Mouse (Mus musculus): ENCODE measurements around the gene Myo16. TPM values are rescaled to one million over a fixed set of nuclear protein-coding genes. Genes with fewer than 3 reads are reported as not detected.

Gene Myo16
- polyA plus RNA-seq, 1 experiment from 2014 or later = 0.63 TPM

- no peaks in the 10 kb centered on the region for H3K27me3 ChIP-seq
- ATAC-seq (ENCODE audit: insufficient number of reproducible peaks, low FRiP score, low TSS enrichment, low read depth) = no peak
- H3K4me1 ChIP-seq = no peaks in the 10 kb centered on the region
- no peak overlapping the region for H3K9ac ChIP-seq
- H3K27ac ChIP-seq (replicated peaks) = no peak overlapping the region
- H3K9me3 ChIP-seq (replicated peaks) = no peaks in the 10 kb centered on the region
- H3K36me3 ChIP-seq = no peaks in the 10 kb centered on the region
- WGBS = 91% methylated on average over 3 of the region's 3 CpGs
- no peak overlapping the region for H3K4me3 ChIP-seq (replicated peaks)
- no peak overlapping the region for H3K4me2 ChIP-seq (replicated peaks)
Observed at GRCm38 (mm10) chr8:10549434-10549833, 395.7 kb downstream of the Myo16 start.

GRCm38 (mm10) chr8:10557961-10558360 is 404.2 kb downstream of the Myo16 start:
- H3K27me3 ChIP-seq = no peaks in the 10 kb centered on the region
- H3K36me3 ChIP-seq = no peaks in the 10 kb centered on the region
- WGBS = 75% methylated on average over 7 of the region's 7 CpGs
- no peak overlapping the region for H3K27ac ChIP-seq (replicated peaks)
- no peak overlapping the region for H3K4me3 ChIP-seq (replicated peaks)
- no peak overlapping the region for H3K4me2 ChIP-seq (replicated peaks)
- H3K9me3 ChIP-seq (replicated peaks) = no peaks in the 10 kb centered on the region
- no peaks in the 10 kb centered on the region for H3K4me1 ChIP-seq
- ATAC-seq (ENCODE audit: insufficient number of reproducible peaks, low FRiP score, low TSS enrichment, low read depth) = no peak
- H3K9ac ChIP-seq = no peak overlapping the region

- no peaks in the 10 kb centered on the region for H3K27me3 ChIP-seq
- no peaks in the 10 kb centered on the region for H3K36me3 ChIP-seq
- H3K27ac ChIP-seq (replicated peaks) = no peak overlapping the region
- H3K4me1 ChIP-seq = no peaks in the 10 kb centered on the region
- no peak overlapping the region for H3K4me2 ChIP-seq (replicated peaks)
- H3K9me3 ChIP-seq (replicated peaks) = no peaks in the 10 kb centered on the region
- ATAC-seq (ENCODE audit: insufficient number of reproducible peaks, low FRiP score, low TSS enrichment, low read depth) = no peak
- 88% methylated on average over 6 of the region's 6 CpGs for WGBS
- no peak overlapping the region for H3K9ac ChIP-seq
- H3K4me3 ChIP-seq (replicated peaks) = no peak overlapping the region
Observed at GRCm38 (mm10) chr8:10559479-10559878, 405.8 kb downstream of the Myo16 start.

- H3K27ac ChIP-seq (replicated peaks) = no peak overlapping the region
Observed at GRCm38 (mm10) chr8:10561616-10562015, 407.9 kb downstream of the Myo16 start.

GRCm38 (mm10) chr8:10562046-10562445 is 408.3 kb downstream of the Myo16 start:
- Histone ChIP-seq H3K36me3 (no peaks in the 10 kb centered on the region), H3K27ac (replicated peaks) (no peak overlapping the region), H3K4me3 (replicated peaks) (no peak overlapping the region), H3K4me2 (replicated peaks) (no peak overlapping the region), H3K4me1 (no peaks in the 10 kb centered on the region), H3K9ac (no peak overlapping the region), H3K9me3 (replicated peaks) (no peaks in the 10 kb centered on the region), H3K27me3 (no peaks in the 10 kb centered on the region)
- 80% methylated on average over 13 of the region's 13 CpGs for WGBS
- no peak for ATAC-seq (ENCODE audit: insufficient number of reproducible peaks, low FRiP score, low TSS enrichment, low read depth)

More at GRCm38 (mm10) chr8:10561616-10562015, 407.9 kb downstream of the Myo16 start:
- H3K9ac ChIP-seq = no peak overlapping the region
- no peak overlapping the region for H3K4me2 ChIP-seq (replicated peaks)
- H3K4me1 ChIP-seq = no peaks in the 10 kb centered on the region
- ATAC-seq (ENCODE audit: insufficient number of reproducible peaks, low FRiP score, low TSS enrichment, low read depth) = no peak
- no peak overlapping the region for H3K4me3 ChIP-seq (replicated peaks)
- H3K36me3 ChIP-seq = no peaks in the 10 kb centered on the region
- WGBS = 62% methylated on average over 5 of the region's 5 CpGs
- H3K9me3 ChIP-seq (replicated peaks) = no peaks in the 10 kb centered on the region
- no peaks in the 10 kb centered on the region for H3K27me3 ChIP-seq

GRCm38 (mm10) chr8:10562636-10563035 is 408.9 kb downstream of the Myo16 start:
- Histone ChIP-seq H3K27ac (replicated peaks) (no peak overlapping the region), H3K9ac (no peak overlapping the region), H3K4me2 (replicated peaks) (no peak overlapping the region)

GRCm38 (mm10) chr8:10565231-10566029 is 411.7 kb downstream of the Myo16 start:
- no peak for ATAC-seq (ENCODE audit: insufficient number of reproducible peaks, low FRiP score, low TSS enrichment, low read depth)
- Histone ChIP-seq H3K9ac (no peak overlapping the region), H3K4me2 (replicated peaks) (no peak overlapping the region), H3K27ac (replicated peaks) (no peak overlapping the region), H3K9me3 (replicated peaks) (no peaks in the 10 kb centered on the region), H3K36me3 (no peaks in the 10 kb centered on the region), H3K4me3 (replicated peaks) (no peak overlapping the region), H3K27me3 (no peaks in the 10 kb centered on the region), H3K4me1 (no peaks in the 10 kb centered on the region)
- WGBS = 67% methylated on average over 11 of the region's 11 CpGs

More at GRCm38 (mm10) chr8:10562636-10563035, 408.9 kb downstream of the Myo16 start:
- Histone ChIP-seq H3K27me3 (no peaks in the 10 kb centered on the region), H3K4me3 (replicated peaks) (no peak overlapping the region), H3K4me1 (no peaks in the 10 kb centered on the region), H3K9me3 (replicated peaks) (no peaks in the 10 kb centered on the region), H3K36me3 (no peaks in the 10 kb centered on the region)
- WGBS = 83% methylated on average over 9 of the region's 9 CpGs
- no peak for ATAC-seq (ENCODE audit: insufficient number of reproducible peaks, low FRiP score, low TSS enrichment, low read depth)

GRCm38 (mm10) chr8:10568448-10568847 is 414.7 kb downstream of the Myo16 start:
- Histone ChIP-seq H3K4me3 (replicated peaks) (no peak overlapping the region), H3K27ac (replicated peaks) (no peak overlapping the region), H3K4me1 (no peaks in the 10 kb centered on the region), H3K4me2 (replicated peaks) (no peak overlapping the region), H3K27me3 (no peaks in the 10 kb centered on the region), H3K9me3 (replicated peaks) (no peaks in the 10 kb centered on the region), H3K9ac (no peak overlapping the region), H3K36me3 (no peaks in the 10 kb centered on the region)
- no peak for ATAC-seq (ENCODE audit: insufficient number of reproducible peaks, low FRiP score, low TSS enrichment, low read depth)
- WGBS = 62% methylated on average over 4 of the region's 4 CpGs

- ATAC-seq (ENCODE audit: insufficient number of reproducible peaks, low FRiP score, low TSS enrichment, low read depth) = no peak
- no peak overlapping the region for H3K9ac ChIP-seq
- no peaks in the 10 kb centered on the region for H3K36me3 ChIP-seq
- 15% methylated on average over 6 of the region's 6 CpGs for WGBS
- no peaks in the 10 kb centered on the region for H3K4me1 ChIP-seq
- no peak overlapping the region for H3K27ac ChIP-seq (replicated peaks)
- no peak overlapping the region for H3K4me3 ChIP-seq (replicated peaks)
- H3K27me3 ChIP-seq = no peaks in the 10 kb centered on the region
- H3K4me2 ChIP-seq (replicated peaks) = no peak overlapping the region
- no peaks in the 10 kb centered on the region for H3K9me3 ChIP-seq (replicated peaks)
Observed at GRCm38 (mm10) chr8:10574096-10574495, 420.4 kb downstream of the Myo16 start.

- no peak overlapping the region for H3K4me3 ChIP-seq (replicated peaks)
- no peaks in the 10 kb centered on the region for H3K9me3 ChIP-seq (replicated peaks)
- WGBS = 91% methylated on average over 10 of the region's 10 CpGs
Observed at GRCm38 (mm10) chr8:10575244-10575643, 421.5 kb downstream of the Myo16 start.

GRCm38 (mm10) chr8:10586956-10587744 is 433.4 kb downstream of the Myo16 start:
- no peak overlapping the region for H3K4me3 ChIP-seq (replicated peaks)
- no peak overlapping the region for H3K9ac ChIP-seq
- H3K9me3 ChIP-seq (replicated peaks) = no peaks in the 10 kb centered on the region
- no peaks in the 10 kb centered on the region for H3K27me3 ChIP-seq
- no peaks in the 10 kb centered on the region for H3K4me1 ChIP-seq
- no peaks in the 10 kb centered on the region for H3K36me3 ChIP-seq
- H3K4me2 ChIP-seq (replicated peaks) = no peak overlapping the region
- no peak overlapping the region for H3K27ac ChIP-seq (replicated peaks)
- WGBS = 28% methylated on average over 12 of the region's 14 CpGs
- no peak for ATAC-seq (ENCODE audit: insufficient number of reproducible peaks, low FRiP score, low TSS enrichment, low read depth)

More at GRCm38 (mm10) chr8:10575244-10575643, 421.5 kb downstream of the Myo16 start:
- Histone ChIP-seq H3K4me2 (replicated peaks) (no peak overlapping the region), H3K36me3 (no peaks in the 10 kb centered on the region), H3K27ac (replicated peaks) (no peak overlapping the region), H3K9ac (no peak overlapping the region), H3K27me3 (no peaks in the 10 kb centered on the region), H3K4me1 (no peaks in the 10 kb centered on the region)
- ATAC-seq (ENCODE audit: insufficient number of reproducible peaks, low FRiP score, low TSS enrichment, low read depth) = no peak
